Comparison of ENCODE assay signal across 8 mouse cellular contexts in the genomic region with DNA sequence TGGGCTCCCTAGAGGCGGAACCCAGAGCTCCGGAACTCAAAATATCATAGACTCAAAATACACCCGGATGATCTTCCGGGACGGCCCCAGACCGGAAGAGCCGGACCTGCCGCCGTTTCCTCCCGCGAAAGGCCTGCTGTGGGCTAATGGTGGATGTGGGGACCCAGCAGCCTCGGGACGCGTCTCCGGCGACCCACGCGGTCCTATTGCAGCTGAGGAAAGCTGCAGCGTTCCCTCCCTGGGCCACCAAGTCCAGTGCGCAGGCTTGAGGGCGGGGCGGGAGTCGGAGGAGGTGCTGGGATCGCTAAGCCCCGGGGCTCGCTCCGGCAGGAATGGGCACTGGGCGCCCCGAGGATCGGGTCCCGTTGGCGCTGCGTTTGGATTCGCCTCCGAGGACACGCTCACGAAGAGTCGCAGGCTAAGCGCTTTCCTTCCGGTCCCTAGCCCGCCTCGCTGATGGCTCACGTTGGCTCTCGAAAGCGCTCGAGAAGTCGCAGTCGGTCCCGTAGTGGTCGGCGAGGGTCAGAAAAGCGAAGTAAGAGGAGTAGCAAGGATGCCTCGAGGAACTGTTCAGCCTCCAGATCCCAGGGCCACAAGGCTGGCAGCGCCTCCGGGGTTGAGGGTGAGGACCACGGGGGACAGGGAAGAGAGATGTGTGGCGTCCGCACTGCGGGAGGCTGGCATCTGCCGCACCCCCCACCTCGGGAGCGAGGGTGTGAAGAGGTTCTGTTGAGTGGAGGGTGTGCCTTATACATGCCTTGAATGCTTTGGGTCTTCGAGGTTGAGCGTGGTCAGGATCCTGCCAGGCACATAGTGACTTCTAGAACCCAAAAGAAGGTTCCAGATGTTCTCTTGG. TPM values are rescaled to one million over a fixed set of nuclear protein-coding genes. Genes with fewer than 3 reads are reported as not detected.
DNase-seq lines count a peak whose midpoint lies in the region; ATAC-seq and TF ChIP-seq lines count a peak whose summit lies in the region.

A gene (plus strand): TSS at position 100 of the 856 bp plus-strand sequence.

- peak within 1 kb of the TSS; percentile 95 for H3K27ac ChIP-seq in embryonic facial prominence, embryonic 10.5 days (replicated peaks)
- H3K27ac ChIP-seq in limb, embryonic 13.5 days: peak within 1 kb of the TSS; percentile 81; the same call in 1 of the 2 replicates
- peak within 1 kb of the TSS; percentile 83 for H3K27ac ChIP-seq in midbrain, embryonic 15.5 days
- peak within 1 kb of the TSS; percentile 54 for H3K27ac ChIP-seq in spleen, adult 2 months (ENCODE audit: insufficient read depth, low read length)

- H3K4me3 ChIP-seq in embryonic facial prominence, embryonic 10.5 days: peak within 1 kb of the TSS; percentile 97
- peak within 1 kb of the TSS; percentile 91 for H3K4me3 ChIP-seq in limb, embryonic 13.5 days
- peak within 1 kb of the TSS; percentile 76 for H3K4me3 ChIP-seq in midbrain, embryonic 15.5 days
- peak within 1 kb of the TSS; percentile 88 for H3K4me3 ChIP-seq in spleen, adult 2 months (ENCODE audit: extremely low read depth, insufficient read depth, insufficient read length)

- peaks cover 52% of the 10 kb centered on the region for H3K36me3 ChIP-seq in embryonic facial prominence, embryonic 10.5 days (replicated peaks)
- H3K36me3 ChIP-seq in limb, embryonic 13.5 days: peaks cover 47% of the 10 kb centered on the region
- H3K36me3 ChIP-seq in midbrain, embryonic 15.5 days (replicated peaks): peaks cover 16% of the 10 kb centered on the region; the same call in 1 of the 2 replicates
- H3K36me3 ChIP-seq in spleen, adult 2 months (ENCODE audit: control insufficient read depth, insufficient read depth, low read length): peaks cover 14% of the 10 kb centered on the region

- ATAC-seq in limb, embryonic 13.5 days (ENCODE audit: low FRiP score, low read depth): no peak
- peak; percentile 25 for ATAC-seq in midbrain, embryonic 15.5 days (replicated peaks)

- peak; percentile 59 to 70 for DNase-seq in urinary bladder, adult 18-20 months (ENCODE audit: low spot score in 2 of 2)
- DNase-seq in urinary bladder, postnatal 10 days (ENCODE audit: low spot score): no peak
- DNase-seq in embryonic facial prominence, embryonic 10.5 days (ENCODE audit: low spot score): peak; percentile 84
- DNase-seq in heart, adult 11 months: peak; percentile 97
- peak; percentile 54 for DNase-seq in kidney, adult 11 months
- DNase-seq in spleen, adult 2 months (ENCODE audit: low read depth in 1 of 2, low spot score in 2 of 2): peak; percentile 57 to 61

- no peaks in the 10 kb centered on the region for H3K9me3 ChIP-seq in embryonic facial prominence, embryonic 10.5 days
- no peaks in the 10 kb centered on the region for H3K9me3 ChIP-seq in limb, embryonic 13.5 days
- no peaks in the 10 kb centered on the region for H3K9me3 ChIP-seq in midbrain, embryonic 15.5 days

- TF ChIP-seq CTCF in spleen, adult 2 months (IDR thresholded peaks at IDR 0.05; ENCODE audit: extremely low read depth, insufficient read depth, insufficient read length, insufficient replicate concordance): no peak

- WGBS in embryonic facial prominence, embryonic 10.5 days: 1% methylated on average over 64 of the region's 64 CpGs
- under 1% methylated on average over 64 of the region's 64 CpGs for WGBS in limb, embryonic 13.5 days
- 1% methylated on average over 64 of the region's 64 CpGs for WGBS in midbrain, embryonic 15.5 days
- 1% methylated on average over 64 of the region's 64 CpGs for WGBS in spleen, adult 2 months

- peaks cover 61% of the 10 kb centered on the region for H3K4me1 ChIP-seq in embryonic facial prominence, embryonic 10.5 days
- peaks cover 31% of the 10 kb centered on the region for H3K4me1 ChIP-seq in limb, embryonic 13.5 days
- peaks cover 40% of the 10 kb centered on the region for H3K4me1 ChIP-seq in midbrain, embryonic 15.5 days
- H3K4me1 ChIP-seq in spleen, adult 2 months (ENCODE audit: control insufficient read depth, insufficient read depth, insufficient read length): peaks cover 21% of the 10 kb centered on the region

- H3K27me3 ChIP-seq in embryonic facial prominence, embryonic 10.5 days (replicated peaks; ENCODE audit: low read depth, poor library complexity, severe bottlenecking): no peaks in the 10 kb centered on the region
- no peaks in the 10 kb centered on the region for H3K27me3 ChIP-seq in limb, embryonic 13.5 days
- H3K27me3 ChIP-seq in midbrain, embryonic 15.5 days (replicated peaks): no peaks in the 10 kb centered on the region
- H3K27me3 ChIP-seq in spleen, adult 2 months (ENCODE audit: control insufficient read depth, insufficient read depth, low read length): no peaks in the 10 kb centered on the region

- peak; percentile 41; the same call in 1 of the 2 replicates for TF ChIP-seq POLR2A in spleen, adult 2 months (IDR thresholded peaks at IDR 0.05; ENCODE audit: low read depth, low read length)

- peak within 1 kb of the TSS; percentile 94 for H3K9ac ChIP-seq in limb, embryonic 13.5 days
- H3K9ac ChIP-seq in midbrain, embryonic 15.5 days: peak within 1 kb of the TSS; percentile 81

- peak within 1 kb of the TSS; percentile 98 for H3K4me2 ChIP-seq in limb, embryonic 13.5 days (replicated peaks)
- peak within 1 kb of the TSS; percentile 97 for H3K4me2 ChIP-seq in midbrain, embryonic 15.5 days

RNA-seq across cellular contexts. Expression of the gene that starts here (rescaled TPM):
- 134 and 137 TPM in 2 replicates for polyA plus RNA-seq in embryonic facial prominence, embryonic 10.5 days (2016; fragmentation: Nextera tagmentation; extraction: Ambion mirVana)
- polyA plus RNA-seq in limb, embryonic 13.5 days (2015; fragmentation: Nextera tagmentation; extraction: Ambion mirVana): 106 and 115 TPM in 2 replicates
- 79.6 and 81.1 TPM in 2 replicates for polyA plus RNA-seq in midbrain, embryonic 15.5 days (2015; fragmentation: Nextera tagmentation; extraction: Ambion mirVana)
- polyA plus RNA-seq in spleen, adult 2 months (2012; rRNA removed): 28.2 and 36.0 TPM in 2 replicates
